Mouse (Mus musculus) heart, embryonic 10.5 days (tissue): ENCODE data around the gene Gsto2. TPM values are rescaled to one million over a fixed set of nuclear protein-coding genes. Genes with fewer than 3 reads are reported as not detected.

Experiments used
- DNase-seq: peaks from one replicate; pipeline ENCODE4 v3.0.0-alpha.2; 2017; ENCODE audit warnings: low spot score
- H3K27ac ChIP-seq: fragments of 300-500 bp; sonication (generic); 2 replicates; pipeline ENCODE4 v1.5.1; 2016; ENCODE audit warnings: mild to moderate bottlenecking
- H3K27me3 ChIP-seq: fragments of 300-500 bp; sonication (generic); 2 replicates; pipeline ENCODE4 v1.6.1; 2016; ENCODE audit warnings: mild to moderate bottlenecking; ENCODE audit not compliant: poor library complexity, insufficient read depth, severe bottlenecking
- H3K36me3 ChIP-seq: fragments of 300-500 bp; sonication (generic); 2 replicates; pipeline ENCODE4 v1.6.1; 2016; ENCODE audit warnings: mild to moderate bottlenecking, moderate library complexity
- H3K4me1 ChIP-seq: fragments of 300-500 bp; sonication (generic); 2 replicates; pipeline ENCODE4 v1.6.1; 2016; ENCODE audit warnings: mild to moderate bottlenecking
- H3K4me3 ChIP-seq: fragments of 300-500 bp; sonication (generic); 2 replicates; pipeline ENCODE4 v1.5.1; 2016; ENCODE audit warnings: mild to moderate bottlenecking, moderate library complexity
- H3K9me3 ChIP-seq: fragments of 300-500 bp; sonication (generic); 2 replicates; pipeline ENCODE4 v1.6.1; 2016; ENCODE audit warnings: mild to moderate bottlenecking, moderate library complexity
- WGBS: fragments of 180-500 bp; shearing (Covaris S2); methylation state at CpG from one replicate; pipeline ENCODE4 v1.1.7; 2016; 5-methylcytosine and 5-hydroxymethylcytosine counted together
- polyA plus RNA-seq: library from polyadenylated mRNA; unstranded; fragments of >200 nt; fragmentation: Nextera tagmentation; extraction: Ambion mirVana; gene quantifications from 2 replicates; pipeline ENCODE4 v1.2.1, GENCODE M21; 2016

Gsto2 gene
- polyA plus RNA-seq, 1 experiment from 2014 or later: 1.0 TPM

- Histone ChIP-seq H3K9me3 (no peaks in the 10 kb centered on the region), H3K27me3 (no peaks in the 10 kb centered on the region), H3K36me3 (no peaks in the 10 kb centered on the region), H3K4me3 (no peak overlapping the region), H3K4me1 (peaks cover 44% of the 10 kb centered on the region), H3K27ac (0 out of 2 replicates have a peak overlapping the region, but pooled peaks have one; percentile 16)
- WGBS: 68% methylated on average over 7 of the region's 7 CpGs
- no peak for DNase-seq
Measured at GRCm38 (mm10) chr19:47886617-47887016, 21.3 kb downstream of the Gsto2 start.

GRCm38 (mm10) chr19:47887417-47887816 lies 22.1 kb downstream of the Gsto2 start:
- Histone ChIP-seq H3K4me3 (no peak overlapping the region), H3K27me3 (no peaks in the 10 kb centered on the region), H3K36me3 (no peaks in the 10 kb centered on the region), H3K27ac (no peak overlapping the region), H3K9me3 (no peaks in the 10 kb centered on the region), H3K4me1 (peaks cover 52% of the 10 kb centered on the region)
- no peak for DNase-seq
- WGBS: 93% methylated on average over 10 of the region's 10 CpGs

- H3K27me3 ChIP-seq: no peaks in the 10 kb centered on the region
- WGBS: 88% methylated on average over 8 of the region's 8 CpGs
- no peak overlapping the region for H3K4me3 ChIP-seq
- no peak for DNase-seq
- H3K36me3 ChIP-seq: no peaks in the 10 kb centered on the region
- H3K9me3 ChIP-seq: no peaks in the 10 kb centered on the region
- H3K4me1 ChIP-seq: peaks cover 52% of the 10 kb centered on the region
- no peak overlapping the region for H3K27ac ChIP-seq
Measured at GRCm38 (mm10) chr19:47888037-47888436, 22.7 kb downstream of the Gsto2 start.

GRCm38 (mm10) chr19:47890489-47891130 lies 25.3 kb downstream of the Gsto2 start:
- DNase-seq: no peak

DNA sequence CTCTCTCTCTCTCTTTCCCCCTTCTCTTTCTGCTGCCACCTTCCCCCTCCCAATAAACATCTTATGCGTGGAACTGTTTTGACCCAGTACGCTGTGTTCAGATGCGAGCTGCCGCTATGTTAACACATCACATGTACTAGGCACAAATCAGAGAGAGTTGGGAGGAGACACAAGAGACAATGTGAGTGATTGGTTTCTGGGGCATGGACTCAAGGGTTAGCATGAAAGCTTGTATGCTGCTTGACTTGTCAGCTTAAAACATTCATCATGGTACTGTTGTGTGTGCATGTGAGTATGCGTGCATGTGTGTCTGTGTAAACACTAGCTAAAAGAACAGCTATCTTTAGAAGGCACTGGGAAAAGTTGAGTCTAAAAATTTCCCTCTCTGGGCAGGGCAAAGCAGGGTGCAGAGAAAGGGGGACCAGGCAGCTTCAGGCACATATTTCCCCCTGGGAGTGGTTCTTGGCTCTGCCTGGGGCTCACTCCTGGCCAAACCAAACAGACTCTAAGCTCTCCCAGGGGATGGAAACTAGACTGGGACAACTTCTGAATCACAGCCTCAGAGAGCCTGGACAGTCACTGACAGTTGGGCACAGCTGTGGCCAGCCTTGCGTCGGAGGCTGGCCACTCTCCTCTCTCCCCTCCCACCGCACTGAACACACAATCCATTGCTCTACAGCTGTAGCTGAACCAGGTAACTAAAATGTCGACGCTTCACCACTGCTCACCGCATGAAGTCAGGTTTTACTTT lies 26.4 kb downstream of the Gsto2 start:
- 77% methylated on average over 11 of the region's 11 CpGs for WGBS
- H3K4me1 ChIP-seq: peaks cover 24% of the 10 kb centered on the region
- peaks cover 34% of the 10 kb centered on the region for H3K36me3 ChIP-seq
- H3K27ac ChIP-seq: no peak overlapping the region
- H3K9me3 ChIP-seq: no peaks in the 10 kb centered on the region
- no peak overlapping the region for H3K4me3 ChIP-seq
- H3K27me3 ChIP-seq: no peaks in the 10 kb centered on the region
- no peak for DNase-seq

More at GRCm38 (mm10) chr19:47890489-47891130, 25.3 kb downstream of the Gsto2 start:
- 75% methylated on average over 10 of the region's 10 CpGs for WGBS
- Histone ChIP-seq H3K27me3 (no peaks in the 10 kb centered on the region), H3K9me3 (no peaks in the 10 kb centered on the region), H3K4me3 (no peak overlapping the region), H3K36me3 (peaks cover 22% of the 10 kb centered on the region), H3K4me1 (peaks cover 35% of the 10 kb centered on the region), H3K27ac (peak overlapping the region; percentile 36; the same call in 1 of the 2 replicates)

GRCm38 (mm10) chr19:47893092-47893491 lies 27.8 kb downstream of the Gsto2 start:
- 94% methylated on average over 6 of the region's 6 CpGs for WGBS

DNA sequence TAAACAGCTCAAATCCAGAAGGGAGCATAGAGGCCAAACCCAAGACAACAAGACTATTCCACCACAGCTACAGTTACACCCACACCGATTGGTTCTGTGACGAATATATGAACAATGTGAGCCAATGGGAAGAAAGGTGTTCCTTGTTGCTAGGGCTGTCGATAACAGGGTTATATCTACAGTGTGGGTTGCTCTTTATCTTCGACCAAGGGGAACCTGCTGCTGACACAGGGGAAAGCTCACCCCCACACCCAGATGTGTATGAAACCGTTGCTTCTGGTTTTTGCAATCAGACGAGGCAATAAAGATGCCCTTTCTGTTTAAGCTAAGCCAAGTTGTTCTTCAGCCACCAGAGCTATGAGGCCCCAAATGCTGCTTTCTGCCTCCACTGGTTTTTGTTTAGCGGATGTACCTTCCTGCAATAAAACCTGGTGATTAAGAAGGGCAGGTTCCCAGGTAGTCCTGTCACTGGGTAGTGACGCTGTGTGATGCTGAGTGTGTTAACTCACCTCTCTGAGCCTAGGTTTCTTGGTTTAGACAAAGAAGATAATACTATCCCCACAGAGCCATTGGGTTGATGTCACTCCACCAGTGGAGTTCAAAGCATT lies 33.2 kb downstream of the Gsto2 start:
- H3K27me3 ChIP-seq: no peaks in the 10 kb centered on the region
- 81% methylated on average over 8 of the region's 8 CpGs for WGBS
- H3K4me3 ChIP-seq: no peak overlapping the region
- H3K27ac ChIP-seq: no peak overlapping the region
- peaks cover 43% of the 10 kb centered on the region for H3K4me1 ChIP-seq
- no peak for DNase-seq
- no peaks in the 10 kb centered on the region for H3K9me3 ChIP-seq
- peaks cover 62% of the 10 kb centered on the region for H3K36me3 ChIP-seq

More at GRCm38 (mm10) chr19:47893092-47893491, 27.8 kb downstream of the Gsto2 start:
- Histone ChIP-seq H3K4me1 (peaks cover 30% of the 10 kb centered on the region), H3K9me3 (no peaks in the 10 kb centered on the region), H3K27ac (no peak overlapping the region), H3K36me3 (peaks cover 47% of the 10 kb centered on the region), H3K27me3 (no peaks in the 10 kb centered on the region), H3K4me3 (no peak overlapping the region)
- DNase-seq: no peak

- Histone ChIP-seq H3K9me3 (no peaks in the 10 kb centered on the region), H3K4me1 (peaks cover 54% of the 10 kb centered on the region), H3K4me3 (no peak overlapping the region), H3K27ac (no peak overlapping the region), H3K27me3 (no peaks in the 10 kb centered on the region), H3K36me3 (peaks cover 47% of the 10 kb centered on the region)
- DNase-seq: no peak
- WGBS: 64% methylated on average over 6 of the region's 6 CpGs
Measured at GRCm38 (mm10) chr19:47900012-47900411, 34.7 kb downstream of the Gsto2 start.

DNA sequence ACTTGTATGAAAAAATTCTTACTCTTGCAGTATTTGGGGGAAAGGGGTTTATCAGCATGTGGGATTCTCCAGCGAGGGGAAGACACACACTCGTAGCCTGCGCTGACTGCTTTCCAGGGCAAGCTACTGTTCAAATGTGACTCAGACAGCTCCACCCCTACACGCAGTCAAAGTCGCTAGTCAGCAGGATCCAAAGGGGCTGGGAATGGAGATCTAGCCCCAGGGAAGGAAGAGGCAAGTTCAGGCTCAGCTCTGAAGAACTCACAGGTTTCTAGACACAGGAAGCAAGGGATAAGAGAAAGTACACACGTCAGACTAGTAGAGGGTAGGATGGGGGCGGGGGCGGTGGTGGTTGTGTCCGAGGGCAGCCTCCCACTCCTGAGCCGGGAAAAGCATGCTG lies 35.2 kb downstream of the Gsto2 start:
- H3K36me3 ChIP-seq: peaks cover 42% of the 10 kb centered on the region
- H3K9me3 ChIP-seq: no peaks in the 10 kb centered on the region
- H3K4me1 ChIP-seq: peaks cover 59% of the 10 kb centered on the region
- no peak for DNase-seq
- no peaks in the 10 kb centered on the region for H3K27me3 ChIP-seq
- WGBS: 80% methylated on average over 10 of the region's 10 CpGs
- no peak overlapping the region for H3K4me3 ChIP-seq
- H3K27ac ChIP-seq: no peak overlapping the region

DNA sequence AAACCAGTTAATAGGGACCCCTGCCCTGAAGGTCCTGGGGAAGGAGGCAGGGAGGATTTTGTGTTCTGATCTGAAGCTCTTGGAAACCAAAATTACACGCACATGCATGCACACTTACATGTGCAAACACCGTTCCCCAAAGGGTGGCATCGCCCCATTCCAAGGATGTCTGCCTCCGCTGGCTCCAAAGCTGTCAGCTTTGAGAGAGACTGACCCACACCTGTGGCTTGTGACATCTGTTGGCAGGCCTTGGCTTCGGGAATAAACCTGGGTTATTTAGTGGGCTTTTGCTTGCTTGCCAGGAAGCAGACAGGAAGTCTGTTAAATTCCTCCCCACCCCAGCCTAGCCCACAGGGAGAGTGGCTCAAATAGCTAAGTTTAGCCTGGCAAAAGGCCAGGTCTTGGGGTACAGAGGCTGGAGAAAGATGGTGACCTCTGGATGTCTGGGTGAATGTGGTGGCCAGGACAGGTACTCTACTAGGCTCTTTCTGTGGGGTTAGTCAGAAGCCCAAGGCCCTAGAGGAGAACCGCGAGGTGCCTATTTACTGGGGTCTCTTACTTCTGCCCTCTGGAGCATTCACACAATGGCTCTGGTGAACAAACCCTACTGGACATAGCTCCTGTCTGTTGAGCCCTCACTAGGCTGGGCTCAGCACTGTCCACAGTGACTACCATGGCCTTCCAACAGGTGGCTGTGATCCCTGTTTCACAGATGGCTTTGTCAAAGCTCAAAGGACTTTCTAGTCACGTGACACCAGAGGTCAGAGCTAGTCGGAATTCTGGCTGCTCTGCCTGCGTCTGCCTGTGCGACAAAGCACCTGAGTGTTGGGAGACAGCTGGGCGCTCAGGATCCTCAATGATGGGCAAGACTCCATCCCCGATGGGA lies 37.2 kb downstream of the Gsto2 start:
- no peak overlapping the region for H3K4me3 ChIP-seq
- H3K27ac ChIP-seq: peak overlapping the region; percentile 71
- H3K36me3 ChIP-seq: peaks cover 29% of the 10 kb centered on the region
- WGBS: 69% methylated on average over 13 of the region's 13 CpGs
- no peaks in the 10 kb centered on the region for H3K27me3 ChIP-seq
- H3K9me3 ChIP-seq: no peaks in the 10 kb centered on the region
- H3K4me1 ChIP-seq: peaks cover 57% of the 10 kb centered on the region
- DNase-seq: no peak

DNA sequence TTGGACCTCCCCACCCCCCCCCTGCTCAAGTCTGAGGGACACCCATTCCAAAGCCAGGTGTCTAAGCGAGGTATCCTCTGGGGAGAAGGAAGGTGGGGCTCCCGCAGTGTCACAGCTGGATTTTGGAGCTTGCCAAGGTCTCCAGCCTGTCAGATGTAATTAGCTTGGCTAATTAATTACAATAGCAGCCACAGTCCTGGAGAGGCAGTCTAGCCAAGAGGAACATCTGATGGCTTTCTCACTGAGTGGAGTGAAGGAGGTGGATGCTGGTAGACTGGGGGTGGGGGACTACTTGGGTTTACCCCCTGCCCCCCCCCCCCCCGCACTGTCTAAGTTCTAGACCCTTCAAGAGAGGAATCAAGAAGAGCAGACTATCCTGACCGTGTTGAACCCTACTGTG lies 38.3 kb downstream of the Gsto2 start:
- H3K27ac ChIP-seq: peak overlapping the region; percentile 52; the same call in 1 of the 2 replicates
- peaks cover 21% of the 10 kb centered on the region; the same call in 1 of the 2 replicates for H3K36me3 ChIP-seq
- no peak overlapping the region for H3K4me3 ChIP-seq
- peaks cover 59% of the 10 kb centered on the region for H3K4me1 ChIP-seq
- no peaks in the 10 kb centered on the region for H3K9me3 ChIP-seq
- WGBS: 63% methylated on average over 4 of the region's 4 CpGs
- no peaks in the 10 kb centered on the region for H3K27me3 ChIP-seq
- no peak for DNase-seq

DNA sequence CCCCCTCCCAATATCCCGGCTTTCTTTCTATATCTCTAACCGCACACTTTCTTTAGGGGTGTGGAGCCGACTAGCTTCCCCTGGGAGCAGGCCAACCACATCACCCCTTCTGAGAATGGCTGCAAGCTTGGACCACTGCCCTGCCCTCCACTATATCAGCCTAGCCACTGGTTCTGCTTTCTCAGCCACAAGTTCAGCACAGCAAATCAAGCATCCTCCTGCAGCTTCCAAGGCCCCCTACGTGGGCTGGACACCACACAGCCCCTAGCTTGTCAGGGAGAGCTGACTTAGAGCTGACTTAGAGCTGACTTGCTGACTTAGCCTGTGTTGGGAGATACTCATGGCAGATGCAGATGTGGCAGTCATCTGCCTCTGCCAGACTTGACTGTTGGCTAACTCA lies 39.7 kb downstream of the Gsto2 start:
- whole genome bisulfite sequencing: 86% methylated on average over 4 of the region's 4 CpGs
- no peaks in the 10 kb centered on the region for H3K9me3 ChIP-seq
- H3K4me1 ChIP-seq: peaks cover 72% of the 10 kb centered on the region
- no peak for DNase-seq
- H3K27ac ChIP-seq: no peak overlapping the region
- H3K4me3 ChIP-seq: no peak overlapping the region
- H3K27me3 ChIP-seq: no peaks in the 10 kb centered on the region
- peaks cover 15% of the 10 kb centered on the region; the same call in 1 of the 2 replicates for H3K36me3 ChIP-seq
